Mouse (Mus musculus) small intestine, adult 2 months (tissue): ENCODE data around the gene Fcgr4.

Experiments used
- CTCF ChIP-seq: fragments of 200-500 bp; IDR thresholded peaks from 2 replicates; pipeline ENCODE4 v1.5.1; 2012; ENCODE audit warnings: low read depth, mild to moderate bottlenecking, control low read depth, inconsistent platforms, low read length, moderate library complexity, mixed read lengths; ENCODE audit not compliant: insufficient replicate concordance, insufficient read length; ENCODE audit errors: extremely low read depth
- POLR2A ChIP-seq: fragments of 200-500 bp; IDR thresholded peaks from 2 replicates; pipeline ENCODE4 v1.6.1; 2012; ENCODE audit warnings: low read depth, mild to moderate bottlenecking, control low read depth, inconsistent platforms, low read length, moderate library complexity

GRCm38 (mm10) chr1:171018737-171019136 lies at the start of gene Fcgr4:
- TF ChIP-seq CTCF (no peak), POLR2A (no peak)
